Mouse (Mus musculus) layer of hippocampus, postnatal 25 days (tissue): ENCODE results near the gene Vax1. TPM values are rescaled to one million over a fixed set of nuclear protein-coding genes. Genes with fewer than 3 reads are reported as not detected.

Experiments
- DNase-seq, 2 experiments: peaks; one replicate each; pipeline ENCODE4 v3.0.0; 2022; ENCODE audit warnings: mixed read lengths in 2 of 2, low spot score in 1 of 2; ENCODE audit errors: extremely low spot score in 1 of 2
- total RNA-seq, 2 experiments: library from RNA; stranded (reverse); gene quantifications; 2 replicates each; pipeline ENCODE4 v1.2.3; 2021

The Vax1 gene
- 1 to 10 TPM in 1 of 2 experiments, under 1 TPM in 1; 0.85 to 1.3 TPM for total RNA-seq

DNA sequence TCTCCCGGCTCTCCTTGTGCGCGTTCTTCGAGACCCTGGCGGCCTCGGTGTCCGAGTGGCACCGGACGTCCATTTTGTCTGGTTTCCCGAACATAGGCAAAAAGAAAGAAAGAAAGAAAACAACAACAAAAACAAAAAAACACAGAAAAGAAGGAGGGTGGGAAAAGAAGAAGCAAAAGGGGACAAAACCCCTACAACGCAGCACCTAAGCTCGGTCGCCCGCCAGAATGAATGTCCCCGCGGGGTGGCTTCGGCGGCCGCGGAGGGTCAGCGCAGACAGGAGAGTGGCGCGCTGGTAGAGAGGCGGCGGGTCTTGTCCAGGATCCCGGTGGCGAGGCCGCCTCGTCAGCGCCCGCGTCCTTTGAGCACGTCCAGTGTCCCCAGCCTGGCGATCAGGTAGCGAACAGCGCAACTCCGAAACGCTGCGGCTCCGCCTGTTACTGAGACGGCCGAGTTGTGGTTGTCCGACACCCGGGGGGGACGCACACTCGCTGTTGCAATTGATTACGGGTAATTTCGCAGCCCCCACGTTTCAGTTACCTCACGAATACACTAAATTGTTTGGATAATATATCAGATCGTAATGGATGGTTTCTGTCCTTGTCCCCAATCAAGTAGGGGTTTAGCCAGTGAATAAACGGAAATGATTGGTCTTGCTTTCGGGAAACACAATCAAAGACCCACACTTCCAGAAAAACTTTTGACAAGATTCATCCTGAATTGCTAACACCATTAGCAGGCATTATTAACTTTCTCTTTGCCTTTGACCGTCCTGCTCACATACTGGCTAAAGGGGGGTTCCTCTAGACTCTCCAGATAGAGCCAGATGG, at the start of gene Vax1:
TSS of gene Vax1 (minus strand) at position 121 of the 830 bp plus-strand sequence.
- DNase-seq = no peak

DNA sequence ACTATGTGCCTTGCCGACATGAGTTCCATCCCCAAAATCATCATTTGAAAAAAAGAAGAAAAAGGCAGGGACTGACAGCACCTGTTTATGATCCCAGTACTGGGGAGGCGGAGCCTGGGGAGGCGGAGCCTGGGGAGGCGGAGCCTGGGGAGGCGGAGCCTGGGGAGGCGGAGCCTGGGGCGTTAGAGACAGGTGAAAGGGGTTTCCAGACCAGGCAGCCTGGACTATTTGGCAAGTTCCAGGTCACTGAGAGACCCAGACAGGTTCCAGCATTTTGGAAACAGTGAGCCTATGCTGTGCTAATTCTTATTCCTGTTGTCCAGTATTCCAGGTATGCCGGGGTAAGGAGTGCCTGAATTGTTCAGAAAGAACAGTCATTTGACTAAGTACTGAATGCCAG, 49.1 kb upstream of the Vax1 start, which contains the start of gene Kcnk18:
TSS of gene Kcnk18 (plus strand) at position 224 of the 400 bp plus-strand sequence.
- DNase-seq = no peak

DNA sequence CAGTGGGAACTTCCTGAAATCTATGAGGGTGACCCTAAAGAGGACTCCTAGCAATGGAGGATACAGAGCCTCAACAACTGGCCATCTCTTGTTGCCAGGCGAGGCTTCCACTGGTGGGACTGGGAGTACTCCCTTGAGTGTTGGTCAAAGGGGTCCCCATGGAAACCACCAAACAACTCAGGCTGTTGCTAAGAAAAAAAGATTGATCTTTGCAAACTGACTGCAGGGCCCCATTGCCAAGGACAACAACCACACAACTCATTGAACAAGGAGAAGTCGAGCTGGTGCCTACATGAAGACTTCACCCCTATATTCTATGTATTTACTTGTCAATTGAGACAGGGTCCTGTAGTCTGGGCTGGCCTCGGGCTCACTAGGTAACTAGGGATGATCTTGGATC, 47.0 kb upstream of the Vax1 start:
- DNase-seq = no peak

GRCm38 (mm10) chr19:59208986-59209385, 39.1 kb upstream of the Vax1 start:
- DNase-seq = no peak

- peak; percentile 76 to 87 for DNase-seq
Observed at GRCm38 (mm10) chr19:59208475-59208874, 38.6 kb upstream of the Vax1 start.

DNA sequence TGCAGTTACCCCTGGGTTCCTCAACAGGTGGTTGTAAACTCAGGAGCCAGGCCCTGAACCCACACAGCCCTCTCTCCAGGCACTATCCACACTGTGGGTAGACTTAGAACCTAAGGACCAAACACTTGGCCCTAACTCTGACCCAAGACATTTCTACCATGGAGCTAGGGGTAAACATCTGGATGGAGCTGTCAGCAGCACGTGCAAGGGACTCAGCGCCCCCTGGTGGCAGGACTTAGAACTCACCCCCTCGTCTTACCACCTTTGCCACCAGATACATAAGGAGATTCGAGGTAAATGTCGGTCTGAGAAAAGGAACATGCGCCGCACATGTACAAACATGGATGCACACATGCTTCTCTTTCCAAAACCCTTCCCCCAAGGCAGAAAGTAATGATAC, 28.3 kb upstream of the Vax1 start:
- DNase-seq = peak in 1 of 2 experiments; percentile 53

DNA sequence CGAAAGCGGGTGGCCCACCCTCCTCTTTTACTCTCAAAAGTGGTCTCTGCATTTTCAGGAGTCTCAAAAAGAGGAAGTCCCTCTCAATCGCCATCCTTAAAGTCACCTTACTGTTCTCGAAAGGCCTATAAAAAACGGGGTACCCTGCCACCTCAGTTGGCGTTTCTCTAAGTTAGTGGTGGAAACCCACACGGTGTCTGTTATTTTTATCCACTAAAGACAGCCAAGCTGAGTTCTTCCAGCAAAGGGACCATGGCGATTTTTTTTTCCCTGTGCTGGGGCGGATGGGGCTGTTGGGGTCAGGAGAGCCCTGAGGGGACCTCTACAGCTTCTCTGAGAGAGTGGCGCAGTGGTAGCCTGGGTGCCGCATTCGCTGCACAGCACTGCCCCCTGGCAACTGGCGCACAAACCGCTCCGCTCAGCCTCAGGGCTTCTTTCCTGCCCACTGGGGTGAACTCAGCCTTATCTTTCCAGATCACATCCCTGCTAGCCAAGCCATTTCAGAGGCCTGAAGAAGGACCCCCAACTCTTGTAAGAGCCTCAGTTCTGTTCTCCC, 26.3 kb upstream of the Vax1 start:
- peak; percentile 40 to 63 for DNase-seq

GRCm38 (mm10) chr19:59195181-59195770, 25.4 kb upstream of the Vax1 start:
- DNase-seq = no peak

DNA sequence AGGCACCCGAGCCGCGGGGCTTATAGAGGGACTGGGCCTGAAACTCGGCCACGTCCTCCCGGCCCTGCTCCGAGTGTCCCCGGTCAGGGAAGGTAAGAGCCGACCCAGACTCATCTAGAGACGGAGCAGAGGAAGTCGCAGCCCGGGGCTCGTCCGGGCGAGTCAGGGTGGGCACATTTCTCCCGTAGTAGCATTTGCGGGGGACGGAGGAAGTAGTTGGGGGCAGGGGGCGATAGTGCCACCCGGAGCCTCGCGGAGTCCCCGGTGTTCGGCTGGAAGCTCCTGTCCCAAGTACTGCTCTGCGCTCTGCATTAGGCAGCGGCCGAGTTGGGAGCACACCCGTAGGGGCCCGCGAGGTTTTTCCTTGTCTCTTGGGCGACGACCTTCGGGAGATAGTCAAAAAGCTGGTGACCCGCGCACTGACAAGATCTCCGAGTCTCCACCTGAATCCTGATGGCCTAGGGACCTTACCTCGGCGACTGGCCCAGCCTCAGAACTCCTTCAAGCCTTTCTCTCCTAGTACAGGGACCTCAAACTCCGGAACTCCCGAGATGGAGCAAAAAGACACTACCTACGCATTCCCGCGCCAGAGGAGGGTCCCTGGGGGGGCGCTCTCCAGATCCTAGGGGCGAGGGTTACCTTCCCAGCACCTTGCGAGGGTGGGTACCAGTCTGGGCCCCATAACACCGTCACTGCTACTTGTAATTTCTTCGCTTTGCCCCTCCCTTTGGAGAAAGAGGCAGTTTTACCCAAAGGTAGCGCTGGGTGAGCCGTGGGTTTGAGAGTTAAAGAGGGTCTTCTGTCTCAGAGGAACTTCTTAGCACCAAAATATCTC, 24.3 kb upstream of the Vax1 start:
- DNase-seq = no peak

- DNase-seq = no peak
Observed at GRCm38 (mm10) chr19:59193456-59193855, 23.6 kb upstream of the Vax1 start.

GRCm38 (mm10) chr19:59192491-59192890, 22.6 kb upstream of the Vax1 start:
- no peak for DNase-seq

DNA sequence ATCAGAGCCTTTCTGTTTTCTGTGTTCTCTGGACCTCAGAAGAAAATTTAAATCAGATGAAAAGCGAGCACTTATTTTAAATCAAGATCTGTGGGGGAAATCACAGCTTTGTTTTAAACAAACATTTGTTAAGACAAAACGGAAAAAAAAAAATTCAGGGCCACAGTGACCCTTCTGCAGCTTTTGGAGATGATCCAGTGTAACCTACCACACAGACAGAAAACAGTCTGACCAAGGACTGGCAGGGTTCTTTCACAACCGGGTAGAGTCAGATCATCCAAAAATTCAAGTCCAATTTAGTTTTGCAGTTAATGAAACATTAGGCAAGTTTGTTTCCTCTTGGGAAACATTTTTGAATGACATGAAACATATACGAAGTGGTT, 21.3 kb upstream of the Vax1 start:
- no peak for DNase-seq

GRCm38 (mm10) chr19:59190431-59191122, 20.7 kb upstream of the Vax1 start:
- DNase-seq = no peak

- DNase-seq = no peak
Observed at GRCm38 (mm10) chr19:59188981-59189380, 19.1 kb upstream of the Vax1 start.

DNA sequence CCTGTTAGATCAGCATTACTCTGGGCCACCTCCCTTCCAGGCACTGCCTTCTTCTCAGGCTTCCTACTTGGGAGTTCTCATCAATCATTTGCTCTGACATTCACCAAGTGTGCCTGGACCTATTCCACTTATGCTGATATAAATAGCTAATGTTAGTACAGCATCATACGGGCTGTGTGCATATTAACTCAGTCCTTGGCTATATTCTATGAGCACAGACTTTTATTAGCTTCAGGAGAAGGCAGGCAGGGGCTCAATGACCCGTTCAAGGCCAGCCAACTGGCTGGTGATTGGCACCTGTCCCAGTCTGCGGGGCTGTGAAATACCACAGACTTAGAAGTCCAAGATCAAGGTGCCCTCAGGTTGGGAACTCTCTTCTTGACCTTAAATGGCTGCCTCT, 14.1 kb upstream of the Vax1 start:
- DNase-seq = no peak

DNA sequence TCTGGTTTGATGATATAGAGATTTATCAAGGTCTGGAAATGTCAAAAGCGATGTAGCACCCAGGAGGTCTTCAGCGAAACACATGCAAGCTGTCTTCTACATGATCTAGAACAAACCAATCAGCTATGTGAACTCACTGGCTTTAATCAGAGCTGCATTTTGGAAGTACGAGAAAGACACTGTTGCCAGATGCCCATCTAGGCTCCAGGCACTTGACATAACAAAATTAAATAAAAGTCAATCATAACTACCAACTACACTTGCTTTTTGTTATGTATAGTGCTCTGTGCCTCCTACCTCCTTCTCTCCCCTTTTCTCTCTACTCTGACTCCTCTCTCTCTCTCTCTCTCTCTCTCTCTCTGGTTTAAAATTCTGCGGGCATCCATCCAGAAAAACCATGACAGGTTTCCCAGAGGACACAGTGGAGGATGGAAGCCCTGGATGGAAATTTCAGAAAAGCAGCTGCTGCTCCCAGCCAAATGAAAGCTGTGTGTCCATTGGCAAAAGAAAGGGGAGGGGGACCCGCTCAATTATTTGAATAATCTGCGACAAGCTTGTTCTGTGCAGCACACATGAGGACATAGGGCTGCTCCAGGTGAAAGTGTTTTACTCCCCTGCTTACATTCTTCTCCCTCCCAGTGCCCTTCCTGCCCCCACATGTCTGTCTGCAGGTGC, 3.6 kb upstream of the Vax1 start:
- DNase-seq = no peak

DNA sequence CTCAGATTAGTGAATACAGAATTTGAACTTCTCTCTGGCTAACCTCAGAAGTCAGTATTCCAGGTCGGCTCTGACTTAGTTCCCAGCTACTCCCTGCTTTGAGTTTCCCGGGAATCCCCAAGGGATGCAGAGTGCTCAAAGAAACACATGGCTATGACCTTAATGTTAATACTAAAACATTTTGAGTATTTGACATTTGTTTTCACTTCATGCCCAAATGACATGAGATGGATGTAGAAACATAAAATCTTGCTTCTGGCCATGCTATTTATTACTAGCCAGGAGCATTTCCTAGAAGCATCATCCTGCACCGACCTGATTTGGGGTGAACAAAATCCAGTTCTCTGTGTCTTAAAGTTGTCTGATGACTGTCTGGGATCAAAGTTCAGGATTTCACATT, 2.9 kb upstream of the Vax1 start:
- DNase-seq = no peak

GRCm38 (mm10) chr19:59171871-59172245, 2.0 kb upstream of the Vax1 start:
- no peak for DNase-seq

DNA sequence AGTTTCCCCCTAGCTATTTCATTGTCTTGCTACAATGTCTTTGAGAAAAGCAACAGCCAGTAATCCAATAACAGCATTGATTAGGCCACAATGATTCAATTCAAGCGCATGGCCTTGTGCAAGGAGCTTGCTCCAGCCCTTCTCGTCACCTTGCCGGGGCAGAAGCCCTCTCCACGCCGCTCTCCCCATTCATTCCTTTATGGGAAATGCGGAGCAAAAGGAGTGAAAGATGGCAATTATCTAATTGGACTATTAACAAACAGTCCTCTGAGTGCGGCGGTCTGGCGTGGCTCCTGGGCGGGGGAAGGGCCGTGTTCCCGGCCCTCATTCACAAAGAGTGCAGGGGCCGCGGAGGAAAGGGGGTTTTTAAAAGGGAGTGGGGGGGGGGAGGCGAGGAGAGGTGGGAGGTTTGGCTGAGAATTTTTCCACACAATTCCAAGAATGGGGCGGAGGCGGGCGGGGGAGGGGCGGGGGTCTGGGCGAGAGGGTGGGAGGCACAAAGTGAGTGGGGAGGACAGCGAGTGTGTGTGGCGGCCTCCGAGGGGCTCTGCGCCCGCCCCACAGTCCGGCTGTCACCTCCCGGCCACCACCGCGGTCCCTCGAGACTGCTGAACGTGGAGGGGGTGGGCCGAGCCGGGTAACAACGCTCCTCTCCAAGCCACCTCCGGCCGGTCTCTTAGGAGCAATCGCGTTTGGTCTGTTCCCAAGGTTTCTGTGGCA, 1.5 kb upstream of the Vax1 start:
- DNase-seq = no peak
